In genomic region chr2:17811943-17812670, GRCm38 (mm10) we compare ENCODE assay signal across 13 mouse cellular contexts.
DNase-seq lines count a peak whose midpoint lies in the region; ATAC-seq and TF ChIP-seq lines count a peak whose summit lies in the region.
"Had no signal": no experiment of that assay in that cellular context is flagged by ENCODE, and none has a peak within 500 bp of the region (broad histone marks: within the 10 kb centered on the region; RNA-seq: fewer than 3 reads in every experiment).

No protein-coding gene starts in this region.

- peaks cover 17% of the 10 kb centered on the region for H3K4me1 ChIP-seq in limb, embryonic 10.5 days
- H3K4me1 ChIP-seq: megakaryocyte, embryonic 14.5 days had no signal

- H3K27ac ChIP-seq in layer of hippocampus, adult 2 months, result peak overlapping the region; percentile 49; the same call in 1 of the 2 replicates
- peak overlapping the region; percentile 58 for H3K27ac ChIP-seq in limb, embryonic 10.5 days
- H3K27ac ChIP-seq: limb, embryonic 13.5 days had no signal

- no peak for TF ChIP-seq CTCF in layer of hippocampus, adult 2 months (conservative IDR thresholded peaks at IDR 0.05)

- H3K36me3 ChIP-seq in limb, embryonic 10.5 days, result no peaks in the 10 kb centered on the region
- H3K36me3 ChIP-seq: limb, embryonic 13.5 days had no signal

- no peak for ATAC-seq in monocyte, adult 5-6 weeks (replicated peaks; ENCODE audit: insufficient number of reproducible peaks, low FRiP score, low TSS enrichment, poor library complexity, severe bottlenecking)

- peak; percentile 1 for DNase-seq in adrenal gland, adult 2 months
- DNase-seq in adrenal gland, postnatal 36 days, result no peak
- no peak for DNase-seq in layer of hippocampus, adult 2 months (ENCODE audit: low spot score in 2 of 2)
- no peak for DNase-seq in layer of hippocampus, postnatal 36 days
- peak; percentile 58 for DNase-seq in embryo, embryonic 9.5 days (ENCODE audit: extremely low spot score)
- no peak for DNase-seq in limb, embryonic 10.5 days (ENCODE audit: low spot score)
- no peak for DNase-seq in left cerebral cortex, postnatal 36 days (ENCODE audit: low spot score in 2 of 2)
- DNase-seq: cerebellum, postnatal 14 days; heart, postnatal 36 days had no signal

- intact Hi-C loops in left cerebral cortex, postnatal 36 days (cut with DNase I), result no loop called here

- H3K4me3 ChIP-seq in layer of hippocampus, adult 2 months, result no peak overlapping the region
- H3K4me3 ChIP-seq in limb, embryonic 10.5 days, result no peak overlapping the region
- H3K4me3 ChIP-seq: erythroblast, embryonic 14.5 days; limb, embryonic 13.5 days; megakaryocyte, embryonic 14.5 days had no signal

- 33% methylated on average over 7 of the region's 7 CpGs for WGBS in limb, embryonic 10.5 days

- no peaks in the 10 kb centered on the region for H3K9me3 ChIP-seq in limb, embryonic 10.5 days (replicated peaks)
- H3K9me3 ChIP-seq: limb, embryonic 13.5 days; megakaryocyte, embryonic 14.5 days had no signal

- no peaks in the 10 kb centered on the region for H3K27me3 ChIP-seq in limb, embryonic 10.5 days (ENCODE audit: low read depth, poor library complexity, severe bottlenecking)
- H3K27me3 ChIP-seq: limb, embryonic 13.5 days; megakaryocyte, embryonic 14.5 days had no signal

Comparison
In these comparisons a context has a peak if more than half of its experiments do, and no peak if none do; other contexts are left out.
1. DNase-seq: peak in adrenal gland, adult 2 months (single experiment) and embryo, embryonic 9.5 days (single experiment); none in adrenal gland, postnatal 36 days (0 of 2), layer of hippocampus, adult 2 months (0 of 2), layer of hippocampus, postnatal 36 days (0 of 2), limb, embryonic 10.5 days (single experiment) and left cerebral cortex, postnatal 36 days (0 of 2).